Mouse (Mus musculus) C2C12 (cell line): Measurements from ENCODE around the gene Rgma. TPM values are rescaled to one million over a fixed set of nuclear protein-coding genes. Genes with fewer than 3 reads are reported as not detected.

Source experiments
- H3K27me3 ChIP-seq: one replicate; pipeline ENCODE4 v1.6.1; 2011; ENCODE audit not compliant: control insufficient read depth, insufficient read depth, insufficient read length
- H3K36me3 ChIP-seq: one replicate; pipeline ENCODE4 v1.6.1; 2011; ENCODE audit not compliant: control insufficient read depth, insufficient read depth
- H3K4me3 ChIP-seq: one replicate; pipeline ENCODE4 v1.5.1; 2011; ENCODE audit warnings: mild to moderate bottlenecking, control low read depth; ENCODE audit not compliant: poor library complexity, insufficient read depth, severe bottlenecking
- H3K79me2 ChIP-seq: one replicate; pipeline ENCODE4 v1.6.1; 2011; ENCODE audit not compliant: control insufficient read depth, insufficient read depth
- H3K79me3 ChIP-seq: one replicate; pipeline ENCODE4 v1.6.1; 2011; ENCODE audit warnings: low read depth, control low read depth
- H3ac ChIP-seq: one replicate; pipeline ENCODE3; 2011; ENCODE audit warnings: low read depth; ENCODE audit not compliant: control insufficient read depth, insufficient read length
- CEBPB ChIP-seq: IDR thresholded peaks from one replicate; pipeline ENCODE4 v1.6.1; 2011; ENCODE audit warnings: low read depth, mild to moderate bottlenecking, control low read depth, moderate library complexity
- CTCF ChIP-seq: IDR thresholded peaks from one replicate; pipeline ENCODE4 v1.5.1; 2011; ENCODE audit not compliant: control insufficient read depth, insufficient read depth, insufficient read length
- FOSL1 ChIP-seq: IDR thresholded peaks from one replicate; pipeline ENCODE4 v1.8.0; 2011; ENCODE audit warnings: mild to moderate bottlenecking, low read length; ENCODE audit not compliant: poor library complexity, insufficient read depth, severe bottlenecking
- MAX ChIP-seq: IDR thresholded peaks from one replicate; pipeline ENCODE4 v1.6.1; 2011; ENCODE audit warnings: mild to moderate bottlenecking, control low read depth
- MYOD1 ChIP-seq: IDR thresholded peaks from one replicate; pipeline ENCODE4 v1.6.1; 2011; ENCODE audit warnings: low read depth; ENCODE audit not compliant: control insufficient read depth, insufficient read length
- MYOG ChIP-seq: IDR thresholded peaks from one replicate; pipeline ENCODE4 v1.6.1; 2011; ENCODE audit not compliant: control insufficient read depth, insufficient read length; ENCODE audit errors: extremely low read depth
- USF1 ChIP-seq: IDR thresholded peaks from one replicate; pipeline ENCODE4 v1.6.1; 2011; ENCODE audit warnings: low read depth, mild to moderate bottlenecking, control low read depth, moderate library complexity
- long read RNA-seq, 2 experiments: library from polyadenylated mRNA; unstranded; transcript quantifications; one replicate each; pipeline ENCODE4 v2.0.0; 2019 to 2020
- polyA plus RNA-seq: library from polyadenylated mRNA; unstranded; fragments of >200 nt; fragmentation: generic; extraction: Trizol; gene quantifications from one replicate; pipeline ENCODE4 v1.2.1, GENCODE M21; 2012; ENCODE audit warnings: missing spikeins

The Rgma gene
- polyA plus RNA-seq = 1.4 TPM
- long read RNA-seq, experiment 1 = 0 reads
- long read RNA-seq, experiment 2, partial matches to known transcripts = 0 of 4 reads
- long read RNA-seq, experiment 2, other reads (novel, unspliced or antisense) = 0 of 4 reads

DNA sequence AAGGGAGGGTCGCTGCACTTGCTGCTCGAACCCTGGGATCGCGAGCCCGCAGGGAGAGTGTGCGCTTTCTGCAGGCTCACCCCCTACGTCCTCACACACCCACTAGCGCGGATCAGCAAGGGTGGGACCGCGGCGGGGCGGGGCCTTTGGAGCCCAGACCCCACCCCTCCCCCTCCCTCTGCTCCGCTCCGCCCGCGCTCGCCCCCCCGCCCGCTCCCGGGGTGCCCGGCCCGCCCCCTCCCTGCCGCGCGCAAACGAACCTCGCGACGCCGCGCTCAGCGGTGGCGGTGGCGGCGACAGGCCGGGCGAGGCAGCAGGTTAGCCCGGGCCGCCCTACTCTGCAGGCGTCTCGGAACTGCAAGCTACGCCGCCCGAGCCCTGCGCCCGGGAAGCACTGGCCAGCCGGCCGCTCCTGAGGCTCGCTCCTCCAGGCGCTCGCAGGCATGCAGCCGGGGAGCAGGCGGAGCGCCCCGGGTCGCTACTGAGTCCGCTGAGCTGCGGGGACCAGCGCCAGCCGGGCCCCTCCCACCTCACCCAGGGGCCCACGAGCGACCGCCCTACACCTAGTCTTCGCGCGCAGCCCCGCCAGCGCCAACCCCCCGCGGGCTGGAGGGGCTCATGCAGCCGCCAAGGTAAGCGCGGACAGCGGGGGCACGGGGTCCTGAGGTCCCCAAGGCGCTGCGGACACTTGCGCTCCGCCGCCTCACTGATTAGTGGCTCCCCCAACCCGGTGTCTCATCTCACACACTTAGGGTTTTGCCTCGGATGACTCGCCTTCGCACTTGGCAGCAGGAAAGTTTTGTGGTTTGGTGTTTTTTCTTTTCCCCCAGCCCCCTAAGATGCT, at the start of gene Rgma:
Gene Rgma, plus strand, starts transcription at position 253 of the 844 bp plus-strand sequence.
- Histone ChIP-seq H3K79me3 (no peaks in the 10 kb centered on the region), H3K27me3 (peaks cover 7% of the 10 kb centered on the region), H3ac (peak within 1 kb of the TSS; percentile 53), H3K79me2 (no peaks in the 10 kb centered on the region), H3K36me3 (no peaks in the 10 kb centered on the region), H3K4me3 (peak within 1 kb of the TSS; percentile 23)
- TF ChIP-seq MYOG (no peak), FOSL1 (no peak), CEBPB (no peak), USF1 (no peak), CTCF (no peak), MYOD1 (no peak), MAX (no peak)

DNA sequence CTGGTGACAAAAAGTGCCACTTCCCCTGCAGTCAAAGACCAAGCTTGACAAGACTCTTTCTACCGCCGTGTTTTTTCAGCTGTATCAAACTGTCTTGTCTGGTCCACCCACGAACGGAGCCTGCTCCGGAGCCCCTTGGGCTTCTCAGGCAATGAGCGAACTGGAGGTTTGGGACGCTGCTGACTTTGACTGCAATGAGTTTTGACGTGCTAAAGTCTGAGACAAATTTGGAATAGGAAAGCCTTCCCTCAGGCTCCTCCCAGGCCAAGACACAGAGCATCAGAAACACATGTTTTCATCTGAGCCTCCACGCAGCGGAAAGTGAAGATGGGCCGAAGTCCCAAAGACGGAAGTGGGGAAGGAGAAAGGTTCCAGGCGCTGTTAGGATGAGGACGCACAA, 49.1 kb upstream of the Rgma start:
- Histone ChIP-seq H3K27me3 (no peaks in the 10 kb centered on the region), H3ac (no peak overlapping the region), H3K4me3 (no peak overlapping the region), H3K79me3 (no peaks in the 10 kb centered on the region), H3K36me3 (no peaks in the 10 kb centered on the region), H3K79me2 (no peaks in the 10 kb centered on the region)
- no peak for TF ChIP-seq CTCF

DNA sequence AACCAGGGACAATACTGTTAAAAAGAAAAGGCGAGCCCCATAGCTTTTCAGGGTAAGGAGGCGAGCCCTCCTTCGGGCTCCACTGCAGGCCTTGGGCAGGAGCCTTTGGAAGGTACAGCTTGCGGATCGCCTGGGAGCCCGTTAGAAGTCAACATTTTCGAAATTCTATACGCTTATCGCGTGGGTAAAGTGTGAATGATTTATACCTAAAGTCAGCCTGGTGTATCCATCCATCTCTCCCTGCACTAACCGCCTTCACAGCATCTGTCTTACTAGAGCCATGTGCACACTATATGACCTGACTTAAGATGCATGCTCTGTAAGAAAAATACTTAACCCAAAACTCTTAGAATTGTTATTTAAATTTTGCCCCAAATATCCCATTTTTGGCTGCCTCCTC, 48.6 kb upstream of the Rgma start:
- Histone ChIP-seq H3ac (no peak overlapping the region), H3K79me3 (no peaks in the 10 kb centered on the region), H3K79me2 (no peaks in the 10 kb centered on the region), H3K27me3 (no peaks in the 10 kb centered on the region), H3K36me3 (no peaks in the 10 kb centered on the region), H3K4me3 (no peak overlapping the region)
- TF ChIP-seq MYOD1 = no peak
- TF ChIP-seq MYOG = no peak
- TF ChIP-seq USF1 = no peak
- TF ChIP-seq CTCF = no peak
- no peak for TF ChIP-seq FOSL1
- no peak for TF ChIP-seq MAX
- no peak for TF ChIP-seq CEBPB

DNA sequence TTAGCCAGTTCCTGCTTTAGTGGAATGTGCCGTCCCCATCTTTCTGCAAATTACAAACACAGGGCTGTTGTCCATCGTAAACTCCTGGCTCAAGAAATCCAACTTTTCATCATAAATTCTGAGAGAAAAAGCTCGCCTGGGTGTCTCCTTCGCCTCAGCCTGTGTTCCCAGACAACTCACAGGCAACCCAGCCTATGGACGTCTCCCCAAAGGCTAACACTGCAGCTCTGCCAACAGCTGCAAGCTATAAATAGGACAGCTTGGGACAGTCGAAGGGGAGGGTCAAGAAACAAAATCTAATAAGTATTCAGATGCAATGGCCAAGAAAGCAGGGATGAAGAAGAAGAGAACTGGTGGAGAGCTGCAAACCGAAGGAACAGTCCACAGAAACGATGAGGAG, 48.1 kb upstream of the Rgma start:
- Histone ChIP-seq H3K79me3 (no peaks in the 10 kb centered on the region), H3K27me3 (no peaks in the 10 kb centered on the region), H3K79me2 (no peaks in the 10 kb centered on the region), H3K4me3 (no peak overlapping the region), H3K36me3 (no peaks in the 10 kb centered on the region), H3ac (no peak overlapping the region)
- TF ChIP-seq FOSL1 (no peak), USF1 (no peak), MYOG (no peak), MYOD1 (no peak), MAX (no peak), CEBPB (no peak), CTCF (no peak)

DNA sequence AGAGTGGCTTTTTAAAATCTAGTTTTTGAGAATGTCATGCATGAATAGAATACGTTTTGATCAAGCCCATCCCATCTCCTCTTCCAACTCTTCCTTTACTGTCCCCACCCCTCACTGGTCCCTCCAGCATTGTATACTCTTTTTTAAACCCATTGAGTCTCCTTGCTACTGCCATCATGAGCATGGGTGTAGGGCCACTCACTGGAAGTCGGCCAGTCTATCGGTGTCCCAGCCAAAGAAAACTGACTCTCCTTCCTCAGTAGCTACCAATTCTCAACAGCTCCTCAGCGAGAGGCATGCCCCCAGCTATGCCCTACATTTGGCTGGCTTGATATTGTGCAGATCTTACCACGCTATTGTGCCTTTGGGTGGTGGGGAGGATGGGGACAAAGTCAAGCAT, 47.7 kb upstream of the Rgma start:
- H3K36me3 ChIP-seq = no peaks in the 10 kb centered on the region
- TF ChIP-seq MYOD1 = no peak
- no peak for TF ChIP-seq FOSL1
- no peak for TF ChIP-seq CEBPB
- no peak for TF ChIP-seq CTCF
- TF ChIP-seq MAX = no peak
- no peaks in the 10 kb centered on the region for H3K79me2 ChIP-seq
- H3K4me3 ChIP-seq = no peak overlapping the region
- no peaks in the 10 kb centered on the region for H3K27me3 ChIP-seq
- H3ac ChIP-seq = no peak overlapping the region
- no peaks in the 10 kb centered on the region for H3K79me3 ChIP-seq

DNA sequence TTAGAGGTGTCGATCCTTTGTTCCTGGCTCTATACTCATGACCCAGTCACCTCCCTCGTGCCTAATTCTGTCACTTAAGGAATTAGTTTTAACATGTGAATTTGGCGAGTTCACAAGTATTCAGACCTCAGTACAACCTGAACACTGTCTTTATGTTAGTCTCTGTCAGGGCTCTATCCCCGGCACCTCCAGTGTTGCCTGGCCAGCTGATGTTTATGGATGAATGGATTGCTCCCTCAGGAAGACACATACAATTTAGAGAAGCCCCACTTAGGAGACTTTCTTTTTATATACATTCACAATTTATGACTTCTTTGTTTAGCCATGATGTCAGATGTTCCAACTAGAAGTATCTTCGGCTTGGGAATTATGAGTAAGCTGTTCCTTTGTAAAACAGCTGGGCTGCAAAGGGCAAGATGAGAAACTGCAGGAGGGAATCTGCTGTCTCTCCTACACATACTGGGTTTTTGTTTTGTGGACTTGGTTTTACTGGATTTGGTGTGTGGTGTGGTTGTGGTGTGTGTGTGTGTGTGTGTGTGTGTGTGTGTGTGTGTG, 46.6 kb upstream of the Rgma start:
- no peaks in the 10 kb centered on the region for H3K27me3 ChIP-seq
- H3K79me3 ChIP-seq = no peaks in the 10 kb centered on the region
- H3K4me3 ChIP-seq = no peak overlapping the region

More for the DNA sequence above, 46.6 kb upstream of the Rgma start:
- Histone ChIP-seq H3ac (no peak overlapping the region), H3K36me3 (no peaks in the 10 kb centered on the region), H3K79me2 (no peaks in the 10 kb centered on the region)
- TF ChIP-seq MYOD1 = no peak
- no peak for TF ChIP-seq USF1
- no peak for TF ChIP-seq MAX
- TF ChIP-seq CEBPB = no peak
- no peak for TF ChIP-seq FOSL1
- no peak for TF ChIP-seq MYOG
- TF ChIP-seq CTCF = no peak
